Mouse (Mus musculus): ENCODE data around the gene Tnfaip8l1. TPM values are rescaled to one million over a fixed set of nuclear protein-coding genes. Genes with fewer than 3 reads are reported as not detected.

Gene Tnfaip8l1
- polyA plus RNA-seq, 1 experiment from 2014 or later, result 1.2 TPM

GRCm38 (mm10) chr17:56131136-56131535 is 31.1 kb upstream of the Tnfaip8l1 start:
- Histone ChIP-seq H3K4me3 (ENCODE audit: inconsistent target) (no peak overlapping the region), H3K27ac (no peak overlapping the region), H3K36me3 (ENCODE audit: inconsistent target) (peaks cover 31% of the 10 kb centered on the region), H3K79me2 (ENCODE audit: inconsistent target) (no peaks in the 10 kb centered on the region; the same call in 1 of the 2 replicates)
- WGBS (ENCODE audit: missing documents), result 94% methylated on average over 10 of the region's 10 CpGs

DNA sequence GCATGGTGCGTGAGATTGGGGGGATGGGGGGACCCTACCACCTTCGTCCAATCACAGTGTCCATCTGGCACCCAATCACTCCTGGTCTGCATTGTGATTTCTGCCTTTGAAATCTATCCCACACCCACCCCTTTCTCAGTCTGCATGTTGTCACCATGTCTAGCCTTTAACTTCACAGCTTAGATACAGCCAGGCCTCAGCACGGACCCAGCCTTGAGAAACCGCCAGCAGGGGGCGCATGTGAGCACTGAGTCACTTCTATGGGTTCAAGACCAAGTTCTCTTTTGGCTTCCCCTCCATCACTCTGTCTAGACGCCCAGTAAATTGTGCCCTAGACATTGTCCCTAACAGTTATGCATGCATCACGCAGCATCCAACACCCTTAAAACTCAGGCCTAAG is 30.5 kb upstream of the Tnfaip8l1 start:
- Histone ChIP-seq H3K27ac (no peak overlapping the region), H3K79me2 (ENCODE audit: inconsistent target) (no peaks in the 10 kb centered on the region; the same call in 1 of the 2 replicates), H3K4me3 (ENCODE audit: inconsistent target) (no peak overlapping the region), H3K36me3 (ENCODE audit: inconsistent target) (peaks cover 29% of the 10 kb centered on the region)
- WGBS (ENCODE audit: missing documents), result 44% methylated on average over 7 of the region's 7 CpGs

- Histone ChIP-seq H3K4me3 (ENCODE audit: inconsistent target) (peak overlapping the region; percentile 51), H3K79me2 (ENCODE audit: inconsistent target) (no peaks in the 10 kb centered on the region; the same call in 1 of the 2 replicates), H3K27ac (peak overlapping the region; percentile 88), H3K36me3 (ENCODE audit: inconsistent target) (peaks cover 21% of the 10 kb centered on the region)
- 11% methylated on average over 11 of the region's 14 CpGs for WGBS (ENCODE audit: missing documents)
Measured at GRCm38 (mm10) chr17:56132661-56133060, 29.6 kb upstream of the Tnfaip8l1 start.

GRCm38 (mm10) chr17:56133457-56134363 is 28.6 kb upstream of the Tnfaip8l1 start:
- peak overlapping the region; percentile 51 for H3K4me3 ChIP-seq (ENCODE audit: inconsistent target)
- H3K79me2 ChIP-seq (ENCODE audit: inconsistent target), result no peaks in the 10 kb centered on the region; the same call in 1 of the 2 replicates
- H3K36me3 ChIP-seq (ENCODE audit: inconsistent target), result peaks cover 21% of the 10 kb centered on the region
- 1% methylated on average over 20 of the region's 21 CpGs for WGBS (ENCODE audit: missing documents)
- peak overlapping the region; percentile 88 for H3K27ac ChIP-seq

DNA sequence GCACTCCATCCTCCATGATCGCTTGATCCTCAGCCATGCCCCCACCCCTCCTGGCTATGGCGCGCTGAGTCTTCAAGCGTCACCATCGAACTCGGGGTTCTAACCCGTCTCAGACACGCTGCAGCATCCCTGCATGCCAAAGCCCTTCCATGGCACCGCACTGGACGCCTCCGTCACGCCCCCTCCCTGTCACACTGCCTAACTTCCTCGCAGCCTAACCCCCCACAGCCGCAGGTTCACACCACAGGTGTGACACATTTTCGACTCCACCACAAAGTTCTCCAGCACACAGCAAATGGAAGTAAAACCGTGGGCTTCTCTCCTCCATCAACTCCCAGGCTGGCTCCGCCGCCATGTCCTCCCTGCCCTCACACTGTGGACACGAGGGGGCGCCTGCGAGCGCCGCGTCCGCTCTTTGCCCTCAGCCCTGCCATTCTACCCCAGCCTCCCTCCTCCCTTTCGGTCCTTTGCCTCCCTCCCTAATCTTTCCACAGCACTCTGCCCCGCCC is 27.8 kb upstream of the Tnfaip8l1 start:
- Histone ChIP-seq H3K79me2 (ENCODE audit: inconsistent target) (no peaks in the 10 kb centered on the region; the same call in 1 of the 2 replicates), H3K27ac (peak overlapping the region; percentile 88), H3K4me3 (ENCODE audit: inconsistent target) (peak overlapping the region; percentile 51), H3K36me3 (ENCODE audit: inconsistent target) (peaks cover 15% of the 10 kb centered on the region)
- 3% methylated on average over 27 of the region's 27 CpGs for WGBS (ENCODE audit: missing documents)

DNA sequence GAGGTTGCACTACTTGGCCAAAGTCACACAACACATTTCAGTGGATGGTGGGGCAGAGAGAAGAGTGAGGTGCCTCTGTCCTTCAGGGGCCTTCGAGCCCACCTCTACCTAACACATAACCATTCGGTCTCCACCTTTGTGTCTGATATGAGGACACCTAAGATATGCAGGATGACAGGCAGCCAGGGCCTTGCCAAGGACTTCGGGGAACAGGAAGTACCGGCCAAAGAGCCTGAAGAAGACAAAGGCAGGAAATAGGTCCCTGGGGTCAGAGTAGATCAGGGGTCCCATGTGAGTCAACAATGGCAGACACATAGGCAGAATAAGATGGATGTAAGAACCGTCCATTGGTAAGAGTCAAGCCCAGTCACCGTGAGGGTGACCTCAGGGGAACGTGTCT is 25.7 kb upstream of the Tnfaip8l1 start:
- Histone ChIP-seq H3K4me3 (ENCODE audit: inconsistent target) (no peak overlapping the region), H3K79me2 (ENCODE audit: inconsistent target) (no peaks in the 10 kb centered on the region; the same call in 1 of the 2 replicates), H3K27ac (no peak overlapping the region), H3K36me3 (ENCODE audit: inconsistent target) (no peaks in the 10 kb centered on the region)
- WGBS (ENCODE audit: missing documents), result 83% methylated on average over 7 of the region's 7 CpGs

DNA sequence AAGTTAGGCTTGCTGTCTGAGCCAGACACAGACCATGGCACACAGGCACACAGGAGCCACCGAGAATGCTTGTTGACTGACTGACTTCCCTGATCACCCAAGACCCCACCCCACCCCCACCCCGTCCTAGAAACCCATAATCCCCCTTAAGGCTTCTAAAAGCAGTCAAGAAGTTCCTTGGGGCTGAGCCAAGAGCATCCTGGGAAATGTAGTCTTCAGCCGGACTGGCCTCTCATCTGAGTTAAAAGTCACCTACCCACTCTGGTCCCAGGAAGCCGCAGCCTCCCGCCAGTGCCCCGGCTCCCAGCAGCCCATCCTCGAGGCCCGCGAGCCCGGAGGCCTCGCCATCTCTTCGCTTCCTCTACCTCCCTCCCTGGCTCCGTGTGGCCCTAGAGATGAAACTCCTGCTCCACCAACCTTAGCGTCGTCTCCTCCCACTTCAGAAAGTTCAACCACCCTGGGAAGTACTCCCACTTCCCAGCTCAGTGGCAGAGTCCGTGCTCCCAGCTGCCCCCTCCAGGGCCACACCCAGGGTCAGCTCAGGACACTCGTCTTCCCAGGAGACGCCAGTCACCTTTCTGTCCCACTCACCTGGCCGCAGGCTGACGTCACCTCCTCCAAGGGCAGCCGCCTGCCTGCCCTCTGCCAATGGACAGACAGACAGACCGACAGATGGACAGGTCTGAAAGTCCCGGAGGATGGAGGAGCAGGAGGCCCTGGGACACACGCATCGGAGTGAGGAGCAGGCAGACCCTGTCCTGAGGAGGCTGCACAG is 24.3 kb upstream of the Tnfaip8l1 start:
- 77% methylated on average over 24 of the region's 25 CpGs for WGBS (ENCODE audit: missing documents)
- no peaks in the 10 kb centered on the region for H3K36me3 ChIP-seq (ENCODE audit: inconsistent target)
- H3K4me3 ChIP-seq (ENCODE audit: inconsistent target), result no peak overlapping the region
- H3K79me2 ChIP-seq (ENCODE audit: inconsistent target), result no peaks in the 10 kb centered on the region
- no peak overlapping the region for H3K27ac ChIP-seq

DNA sequence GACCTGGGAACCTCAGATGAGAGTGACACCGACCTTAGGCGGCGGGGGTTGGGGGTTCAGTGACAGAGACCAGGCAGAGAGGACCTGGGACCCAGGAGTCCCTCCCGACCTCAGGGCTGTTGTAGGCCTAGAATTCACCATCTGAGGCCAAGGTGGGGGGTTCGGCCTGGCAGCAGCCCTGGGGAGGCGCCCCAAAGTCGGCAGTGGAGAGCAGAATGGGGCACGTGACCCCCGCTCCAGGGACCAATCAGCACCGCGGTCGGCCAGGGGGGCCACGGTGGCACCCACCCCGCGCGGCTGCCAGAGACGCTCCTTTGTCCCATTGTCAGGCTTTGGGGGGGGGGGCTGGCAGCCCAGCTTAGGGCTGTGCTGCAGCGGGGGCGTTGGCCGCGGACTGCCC is 22.9 kb upstream of the Tnfaip8l1 start:
- WGBS (ENCODE audit: missing documents), result 31% methylated on average over 19 of the region's 21 CpGs
- no peak overlapping the region for H3K4me3 ChIP-seq (ENCODE audit: inconsistent target)

DNA sequence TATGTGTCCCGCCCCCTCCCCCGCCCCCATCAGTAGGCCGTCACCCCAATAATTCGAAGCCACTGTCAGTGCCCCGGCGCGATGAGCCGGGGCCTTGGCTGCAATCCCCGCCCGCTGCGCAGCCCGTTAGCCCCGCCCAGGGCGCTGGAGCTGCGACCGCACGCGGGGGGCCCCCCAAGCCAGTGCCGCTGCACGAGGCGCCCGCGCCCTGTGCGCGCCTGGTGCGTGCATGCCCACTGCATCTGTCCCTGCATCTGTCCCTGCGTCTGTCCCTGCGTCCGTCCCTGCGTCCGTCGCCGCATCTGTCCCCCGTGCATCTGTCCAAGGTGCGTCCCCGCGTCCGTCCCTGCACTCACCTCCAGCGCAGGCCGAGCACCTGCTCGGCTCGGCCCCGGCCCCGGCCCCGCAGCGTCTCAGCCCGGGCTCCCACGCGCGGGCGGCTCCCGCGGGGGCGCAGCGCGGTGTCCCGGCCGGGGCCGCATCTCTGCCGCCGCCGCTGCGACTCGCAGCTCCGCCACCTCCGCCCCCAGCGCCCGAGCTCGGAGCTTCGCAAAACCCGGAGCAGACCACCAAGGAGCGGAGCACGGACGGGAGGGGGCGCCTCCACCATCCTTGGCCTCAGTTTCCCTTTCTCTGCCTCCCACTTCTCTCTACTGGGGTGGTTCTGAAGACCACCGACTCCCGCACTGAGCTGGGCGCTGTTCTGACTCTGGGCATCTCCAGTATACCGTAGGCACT is 22.2 kb upstream of the Tnfaip8l1 start, which contains the start of gene Sema6b:
Gene Sema6b, minus strand, starts transcription at position 486 of the 738 bp plus-strand sequence.
- Histone ChIP-seq H3K79me2 (ENCODE audit: inconsistent target) (no peaks in the 10 kb centered on the region), H3K27ac (no peak within 1 kb of the TSS), H3K36me3 (ENCODE audit: inconsistent target) (no peaks in the 10 kb centered on the region), H3K4me3 (ENCODE audit: inconsistent target) (no peak within 1 kb of the TSS)
- WGBS (ENCODE audit: missing documents), result 3% methylated on average over 74 of the region's 79 CpGs

More for the DNA sequence above, 22.9 kb upstream of the Tnfaip8l1 start:
- no peaks in the 10 kb centered on the region for H3K79me2 ChIP-seq (ENCODE audit: inconsistent target)
- H3K27ac ChIP-seq, result no peak overlapping the region
- no peaks in the 10 kb centered on the region for H3K36me3 ChIP-seq (ENCODE audit: inconsistent target)

GRCm38 (mm10) chr17:56141702-56142605 is 20.3 kb upstream of the Tnfaip8l1 start:
- H3K79me2 ChIP-seq (ENCODE audit: inconsistent target), result no peaks in the 10 kb centered on the region
- no peak overlapping the region for H3K4me3 ChIP-seq (ENCODE audit: inconsistent target)
- H3K27ac ChIP-seq, result no peak overlapping the region
- WGBS (ENCODE audit: missing documents), result 9% methylated on average over 42 of the region's 47 CpGs
- H3K36me3 ChIP-seq (ENCODE audit: inconsistent target), result no peaks in the 10 kb centered on the region

GRCm38 (mm10) chr17:56144546-56144945 is 17.7 kb upstream of the Tnfaip8l1 start:
- 75% methylated on average over 9 of the region's 9 CpGs for WGBS (ENCODE audit: missing documents)
- H3K4me3 ChIP-seq (ENCODE audit: inconsistent target), result no peak overlapping the region
- no peak overlapping the region for H3K27ac ChIP-seq
- H3K79me2 ChIP-seq (ENCODE audit: inconsistent target), result no peaks in the 10 kb centered on the region
- no peaks in the 10 kb centered on the region for H3K36me3 ChIP-seq (ENCODE audit: inconsistent target)

GRCm38 (mm10) chr17:56146131-56146530 is 16.1 kb upstream of the Tnfaip8l1 start:
- WGBS (ENCODE audit: missing documents), result 64% methylated on average over 9 of the region's 9 CpGs
- H3K27ac ChIP-seq, result no peak overlapping the region
- H3K79me2 ChIP-seq (ENCODE audit: inconsistent target), result no peaks in the 10 kb centered on the region
- H3K4me3 ChIP-seq (ENCODE audit: inconsistent target), result no peak overlapping the region
- no peaks in the 10 kb centered on the region for H3K36me3 ChIP-seq (ENCODE audit: inconsistent target)

- WGBS (ENCODE audit: missing documents), result 63% methylated on average over 12 of the region's 12 CpGs
- no peaks in the 10 kb centered on the region for H3K79me2 ChIP-seq (ENCODE audit: inconsistent target)
Measured at GRCm38 (mm10) chr17:56147420-56147819, 14.9 kb upstream of the Tnfaip8l1 start.

More at GRCm38 (mm10) chr17:56147420-56147819, 14.9 kb upstream of the Tnfaip8l1 start:
- H3K27ac ChIP-seq, result no peak overlapping the region
- H3K4me3 ChIP-seq (ENCODE audit: inconsistent target), result no peak overlapping the region
- no peaks in the 10 kb centered on the region for H3K36me3 ChIP-seq (ENCODE audit: inconsistent target)

All from macrophage (primary cell).